Mouse (Mus musculus) kidney, adult 2 months (tissue): ENCODE data around the gene Gm26938.

ENCODE experiments used
- CTCF ChIP-seq: fragments of 200-500 bp; conservative IDR thresholded peaks from 2 replicates; pipeline ENCODE4 v1.5.1; 2011; ENCODE audit warnings: low read depth, mild to moderate bottlenecking, control low read depth, low read length, moderate library complexity, mixed read lengths; ENCODE audit not compliant: insufficient read depth, insufficient read length
- POLR2A ChIP-seq: fragments of 200-500 bp; IDR thresholded peaks from one replicate; pipeline ENCODE4 v1.6.1; 2011; ENCODE audit warnings: low read depth, low read length, control low read depth

- TF ChIP-seq CTCF (no peak), POLR2A (no peak)
Observed at GRCm38 (mm10) chr5:139799801-139800590, 26.2 kb downstream of the Gm26938 start.
